Mouse (Mus musculus) liver, postnatal 0 days (tissue): ENCODE measurements at regions not wholly inside any gene's neighbourhood (a gene's known extent, or its start where the extent isn't known, plus 50 kb on each side); places are given as distances from the start of the nearest gene placed in this dataset.

Experiments used
- ATAC-seq: fragments of 200-750 bp; cut with Nextera tagmentation; 2 replicates; pipeline ENCODE4 v1.8.0; 2017; ENCODE audit warnings: mild to moderate bottlenecking, moderate library complexity
- DNase-seq: peaks from one replicate; pipeline ENCODE4 v3.0.0-alpha.2; 2016
- H3K27ac ChIP-seq: fragments of 300-500 bp; sonication (generic); 2 replicates; pipeline ENCODE4 v1.5.1; 2014; ENCODE audit warnings: antibody characterized with exemption, moderate library complexity, mild to moderate bottlenecking, low read depth
- H3K27me3 ChIP-seq: fragments of 300-500 bp; sonication (generic); 2 replicates; pipeline ENCODE4 v1.6.1; 2014; ENCODE audit warnings: low read length, control low read depth, mixed read lengths; ENCODE audit not compliant: insufficient read depth
- H3K36me3 ChIP-seq: fragments of 300-500 bp; sonication (generic); replicated peaks from 2 replicates; pipeline ENCODE4 v1.6.1; 2014; ENCODE audit warnings: mild to moderate bottlenecking, control low read depth, low read length, moderate library complexity, mixed read lengths; ENCODE audit not compliant: insufficient read depth
- H3K4me1 ChIP-seq: fragments of 300-500 bp; sonication (generic); 2 replicates; pipeline ENCODE4 v1.6.1; 2014; ENCODE audit warnings: antibody characterized with exemption, mild to moderate bottlenecking, control low read depth; ENCODE audit not compliant: insufficient read depth
- H3K4me2 ChIP-seq: fragments of 300-500 bp; sonication (generic); 2 replicates; pipeline ENCODE4 v1.6.1; 2014; ENCODE audit warnings: low read depth, mild to moderate bottlenecking, low read length, moderate library complexity, mixed read lengths
- H3K4me3 ChIP-seq: fragments of 300-500 bp; sonication (generic); 2 replicates; pipeline ENCODE4 v1.5.1; 2014; ENCODE audit warnings: low read depth, low read length
- H3K9ac ChIP-seq: fragments of 300-500 bp; sonication (generic); replicated peaks from 2 replicates; pipeline ENCODE4 v1.6.1; 2014; ENCODE audit warnings: mild to moderate bottlenecking, moderate library complexity
- H3K9me3 ChIP-seq: fragments of 300-500 bp; sonication (generic); 2 replicates; pipeline ENCODE4 v1.6.1; 2016; ENCODE audit warnings: mild to moderate bottlenecking, control low read depth, low read length, mixed read lengths
- CTCF ChIP-seq: sonication (generic); IDR thresholded peaks from 2 replicates; pipeline ENCODE4 v1.5.1; 2016; ENCODE audit warnings: antibody characterized with exemption, low read depth
- EP300 ChIP-seq: IDR thresholded peaks from 2 replicates; pipeline ENCODE4 v1.6.1; 2016; ENCODE audit warnings: antibody characterized with exemption, low read depth, mild to moderate bottlenecking
- WGBS: fragments of 180-500 bp; shearing (Covaris S2); extraction: QIAGEN DNeasy Blood & Tissue Kit; methylation state at CpG from one replicate; pipeline ENCODE4 v1.1.7; 2014; ENCODE audit not compliant: insufficient replicate concordance; 5-methylcytosine and 5-hydroxymethylcytosine counted together

DNA sequence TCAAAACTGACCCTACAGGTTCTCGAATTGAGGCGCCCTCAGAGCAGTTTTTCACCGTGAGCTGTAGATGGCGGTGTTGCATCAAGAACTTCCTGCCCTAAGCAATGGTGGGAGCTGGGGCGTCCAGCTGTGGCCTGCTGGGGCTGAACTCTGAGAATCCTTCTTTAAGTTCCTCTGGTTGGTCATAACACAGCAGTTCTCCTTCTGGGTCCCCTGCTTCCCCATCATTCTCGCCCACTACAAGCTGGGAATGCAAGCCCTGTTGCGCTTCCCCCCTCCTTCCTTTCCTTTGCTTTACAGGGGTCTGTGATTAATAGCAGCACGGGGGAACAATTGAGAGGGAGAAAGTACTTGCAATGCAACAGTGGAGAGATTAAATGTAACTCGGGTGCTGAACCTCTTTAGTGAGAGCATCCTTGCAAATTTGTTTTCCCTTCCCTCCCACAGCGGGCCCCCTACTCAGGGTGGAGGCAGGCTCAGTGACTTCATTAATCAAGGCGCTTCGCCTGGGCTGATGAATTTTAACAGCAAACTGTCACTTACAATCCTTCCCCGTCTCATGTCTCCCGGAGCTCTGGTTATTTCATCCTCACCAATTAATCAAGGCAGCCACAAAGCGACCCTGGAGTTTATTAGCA, 794.3 kb upstream of the Api5 start:
- no peak overlapping the region for H3K4me2 ChIP-seq
- DNase-seq: no peak
- no peak overlapping the region for H3K9ac ChIP-seq
- H3K4me3 ChIP-seq: no peak overlapping the region
- ATAC-seq: no peak
- H3K27ac ChIP-seq: no peak overlapping the region
- TF ChIP-seq CTCF (peak; percentile 34), EP300 (no peak)
- no peaks in the 10 kb centered on the region for H3K27me3 ChIP-seq
- no peaks in the 10 kb centered on the region for H3K36me3 ChIP-seq
- H3K9me3 ChIP-seq: no peaks in the 10 kb centered on the region
- WGBS: 11% methylated on average over 15 of the region's 15 CpGs
- no peaks in the 10 kb centered on the region for H3K4me1 ChIP-seq

DNA sequence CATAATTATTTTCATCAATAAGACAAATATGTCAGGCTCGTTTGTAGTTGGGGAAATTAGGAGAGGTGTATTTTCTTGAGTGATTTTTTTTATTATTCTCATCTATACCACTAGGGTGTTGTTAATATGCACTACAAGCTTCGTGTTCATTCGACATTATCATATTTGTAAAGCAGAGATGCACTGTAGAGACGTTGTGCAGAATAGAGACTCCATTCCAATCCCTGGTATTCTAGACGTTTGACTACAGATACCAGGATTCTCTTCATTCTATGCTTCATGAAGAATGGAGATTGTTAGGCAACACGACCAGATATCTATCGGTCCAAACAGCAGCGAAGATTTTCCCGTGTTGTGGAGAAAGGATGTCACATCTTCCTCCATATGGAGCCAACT, 793.8 kb upstream of the Api5 start:
- WGBS: 24% methylated on average over 9 of the region's 9 CpGs
- no peak overlapping the region for H3K4me2 ChIP-seq
- no peaks in the 10 kb centered on the region for H3K27me3 ChIP-seq
- no peak for ATAC-seq
- no peak for DNase-seq
- H3K27ac ChIP-seq: no peak overlapping the region
- no peaks in the 10 kb centered on the region for H3K4me1 ChIP-seq
- no peak overlapping the region for H3K9ac ChIP-seq
- no peak overlapping the region for H3K4me3 ChIP-seq
- H3K9me3 ChIP-seq: no peaks in the 10 kb centered on the region
- TF ChIP-seq CTCF: no peak
- no peak for TF ChIP-seq EP300
- no peaks in the 10 kb centered on the region for H3K36me3 ChIP-seq

DNA sequence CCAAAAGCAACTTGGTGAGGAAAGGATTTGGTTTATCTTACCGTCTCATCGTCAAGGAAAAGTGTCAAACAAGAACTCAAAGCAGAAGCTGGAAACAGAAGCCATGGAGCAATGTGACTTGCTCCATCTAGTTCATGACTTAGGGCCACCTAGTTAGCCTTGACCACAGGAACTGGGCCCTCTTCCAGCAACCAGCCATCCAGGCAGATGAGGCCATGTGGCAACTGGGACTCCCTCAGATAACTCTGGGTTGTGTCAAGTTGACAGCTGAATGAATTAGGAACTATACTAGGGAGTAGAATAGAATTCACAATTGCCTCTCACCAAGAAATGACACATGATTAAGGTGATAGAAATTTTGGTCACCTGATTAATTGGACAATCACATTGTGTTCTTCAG, 791.5 kb upstream of the Api5 start:
- H3K9ac ChIP-seq: no peak overlapping the region
- no peak overlapping the region for H3K4me3 ChIP-seq
- no peak for ATAC-seq
- no peaks in the 10 kb centered on the region for H3K4me1 ChIP-seq
- no peak for DNase-seq
- H3K27me3 ChIP-seq: no peaks in the 10 kb centered on the region
- H3K27ac ChIP-seq: no peak overlapping the region
- H3K36me3 ChIP-seq: no peaks in the 10 kb centered on the region
- no peak overlapping the region for H3K4me2 ChIP-seq
- H3K9me3 ChIP-seq: no peaks in the 10 kb centered on the region
- 73% methylated on average over 2 of the region's 2 CpGs for WGBS
- TF ChIP-seq EP300 (no peak), CTCF (no peak)

DNA sequence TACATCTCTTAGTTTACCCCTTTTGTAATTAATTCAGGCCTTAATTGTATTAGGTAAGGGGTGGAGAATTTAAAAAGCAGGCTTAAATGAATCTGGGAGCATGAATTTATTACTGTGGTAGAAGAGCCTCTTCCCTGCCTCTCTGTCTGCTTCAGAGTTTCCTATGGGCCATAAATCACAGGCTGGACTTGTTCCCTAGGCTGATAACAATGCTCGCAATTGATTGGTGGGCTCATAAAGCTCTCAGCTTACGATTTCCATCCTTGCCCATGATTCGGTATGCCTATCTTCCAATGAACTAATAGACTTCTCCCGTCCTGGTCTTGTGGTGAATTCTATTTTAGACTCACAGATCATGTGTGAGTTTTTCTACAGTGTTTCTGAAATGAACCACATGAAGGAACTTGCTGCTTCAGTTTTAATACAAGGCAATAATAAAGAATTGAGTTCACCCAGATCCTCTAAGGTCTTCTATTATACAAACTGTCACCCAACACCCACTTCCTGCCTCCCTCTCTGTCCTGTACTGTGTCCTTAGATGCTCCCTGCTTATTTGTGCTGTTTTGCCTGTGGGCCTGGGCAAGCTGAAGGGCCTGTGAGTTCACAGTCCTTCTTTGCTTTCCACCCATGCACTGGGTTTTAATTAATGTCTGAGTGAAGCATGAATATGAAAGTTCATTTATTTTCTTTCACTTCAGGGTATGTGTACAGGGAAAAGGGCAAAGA, 772.4 kb upstream of the Api5 start:
- DNase-seq (no peak), ATAC-seq (no peak)
- H3K9me3 ChIP-seq: no peaks in the 10 kb centered on the region
- H3K9ac ChIP-seq: no peak overlapping the region
- H3K4me2 ChIP-seq: no peak overlapping the region
- WGBS: 39% methylated on average over 4 of the region's 4 CpGs
- no peak overlapping the region for H3K4me3 ChIP-seq
- H3K27me3 ChIP-seq: no peaks in the 10 kb centered on the region
- TF ChIP-seq EP300 (no peak), CTCF (no peak)
- no peaks in the 10 kb centered on the region for H3K36me3 ChIP-seq
- no peak overlapping the region for H3K27ac ChIP-seq
- H3K4me1 ChIP-seq: no peaks in the 10 kb centered on the region
